Mouse (Mus musculus): ENCODE data around the gene Gm15217.

DNA sequence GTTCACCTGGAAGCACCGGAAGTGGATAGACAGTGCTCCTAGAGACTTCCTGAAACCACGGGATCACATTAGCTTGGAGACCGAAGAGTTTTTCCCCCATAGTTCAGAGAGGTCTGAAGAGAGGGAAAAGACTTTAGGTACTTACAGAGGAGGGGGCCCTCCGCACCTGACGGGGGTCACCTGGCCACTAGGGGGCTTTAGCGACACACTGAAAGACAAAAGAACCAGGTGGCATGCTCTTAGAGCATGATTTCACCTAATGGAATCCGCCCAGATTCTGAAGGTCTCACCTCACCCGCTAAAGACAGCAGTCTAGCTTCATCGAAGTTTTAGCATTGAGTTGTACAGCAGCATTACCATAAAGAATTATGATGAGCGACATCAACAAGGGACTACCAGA is 16.0 kb upstream of the Gm15217 start:
- no peak for TF ChIP-seq POLR2A (IDR thresholded peaks at IDR 0.05; ENCODE audit: insufficient read length, low read depth)
- no peak for TF ChIP-seq TCF12 (IDR thresholded peaks at IDR 0.05; ENCODE audit: insufficient read depth, poor library complexity, severe bottlenecking)
- TF ChIP-seq MAX (IDR thresholded peaks at IDR 0.05; ENCODE audit: low read depth) = no peak
- TF ChIP-seq E2F4 (IDR thresholded peaks at IDR 0.05; ENCODE audit: insufficient read depth) = no peak
- TF ChIP-seq MYOD1 (IDR thresholded peaks at IDR 0.05; ENCODE audit: control insufficient read depth in 1 of 3, insufficient read length in 2 of 3, low read depth in 2 of 3) = no peak
- no peak for TF ChIP-seq MYOG (IDR thresholded peaks at IDR 0.05; ENCODE audit: control insufficient read depth in 1 of 3, insufficient read depth in 1 of 3, insufficient read length in 2 of 3, low read depth in 2 of 3)
